Mouse (Mus musculus): ENCODE measurements around the gene Trip6.

DNA sequence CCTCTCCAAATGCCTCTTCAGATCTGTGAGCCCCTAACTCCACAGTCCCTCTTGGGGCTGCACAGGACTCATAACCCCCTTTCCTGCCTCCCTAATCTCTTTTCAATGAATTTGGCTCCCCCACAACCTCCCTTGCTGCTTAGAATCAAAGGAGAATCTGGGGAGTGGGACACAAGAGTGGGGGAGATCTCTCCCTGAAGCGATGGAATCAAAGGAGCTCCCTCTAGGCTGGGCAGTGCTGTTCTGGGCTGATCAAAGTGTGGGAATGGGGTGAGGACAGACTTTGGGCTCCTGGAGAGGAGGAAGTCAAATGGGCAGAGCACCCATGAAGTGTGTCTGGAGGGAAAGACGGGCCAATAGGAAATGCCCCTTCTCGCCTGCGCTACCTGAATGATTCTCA lies 37.2 kb upstream of the Trip6 start:
- TF ChIP-seq POLR2A (IDR thresholded peaks at IDR 0.05; ENCODE audit: extremely low read depth, insufficient read depth, low read length) = no peak
- no peak for TF ChIP-seq CTCF (IDR thresholded peaks at IDR 0.05; ENCODE audit: extremely low read depth, insufficient read depth, low read length)
